Mouse (Mus musculus) MEL (cell line): ENCODE measurements around the gene Fosl2. TPM values are rescaled to one million over a fixed set of nuclear protein-coding genes. Genes with fewer than 3 reads are reported as not detected.

ENCODE experiments used
- DNase-seq: peaks from one replicate; pipeline ENCODE4 v3.0.0; 2011; ENCODE audit warnings: low read depth, low spot score
- H3K27ac ChIP-seq: 2 replicates; pipeline ENCODE4 v1.5.1; 2012; ENCODE audit warnings: low read depth, mild to moderate bottlenecking, control low read depth, low read length, moderate library complexity; ENCODE audit not compliant: control insufficient read depth
- H3K27me3 ChIP-seq, 2 experiments: fragments of 150-350 bp in 1 of 2; sonication (generic) in 1 of 2; 2 replicates each; pipeline ENCODE4 v1.6.1; 2012; ENCODE audit warnings: low read length in 2 of 2, mild to moderate bottlenecking in 2 of 2, improper control_type of control experiment in 1 of 2, moderate library complexity in 1 of 2; ENCODE audit not compliant: insufficient read depth in 2 of 2, control insufficient read depth in 1 of 2
- H3K36me3 ChIP-seq, 2 experiments: 2 replicates each; pipeline ENCODE4 v1.6.1; 2012 to 2014; ENCODE audit warnings: low read length in 2 of 2, improper control_type of control experiment in 1 of 2, inconsistent platforms in 1 of 2, mild to moderate bottlenecking in 1 of 2; ENCODE audit not compliant: insufficient read depth in 2 of 2, control insufficient read depth in 1 of 2
- H3K4me1 ChIP-seq, 2 experiments: fragments of 150-350 bp in 1 of 2; sonication (generic) in 1 of 2; 2 replicates each; pipeline ENCODE4 v1.6.1; 2012; ENCODE audit warnings: low read length in 2 of 2, improper control_type of control experiment in 1 of 2, mild to moderate bottlenecking in 1 of 2; ENCODE audit not compliant: insufficient read depth in 2 of 2, control insufficient read depth in 1 of 2
- H3K4me3 ChIP-seq, 2 experiments: fragments of 150-350 bp in 1 of 2; sonication (generic) in 1 of 2; 2 replicates each; pipeline ENCODE4 v1.5.1; 2012; ENCODE audit warnings: low read depth in 2 of 2, low read length in 2 of 2, mild to moderate bottlenecking in 2 of 2, moderate library complexity in 2 of 2, control low read depth in 1 of 2, improper control_type of control experiment in 1 of 2; ENCODE audit not compliant: control insufficient read depth in 1 of 2, insufficient read depth in 1 of 2
- H3K79me2 ChIP-seq: 2 replicates; pipeline ENCODE4 v1.6.1; 2012; ENCODE audit warnings: mild to moderate bottlenecking, low read length, moderate library complexity; ENCODE audit not compliant: control insufficient read depth, poor library complexity, insufficient read depth
- H3K9ac ChIP-seq: 2 replicates; pipeline ENCODE4 v1.6.1; 2012; ENCODE audit warnings: low read depth, mild to moderate bottlenecking, control low read depth, low read length, moderate library complexity; ENCODE audit not compliant: control insufficient read depth, poor library complexity, severe bottlenecking
- H3K9me3 ChIP-seq: fragments of 150-350 bp; sonication (generic); replicated peaks from 2 replicates; pipeline ENCODE4 v1.6.1; 2012; ENCODE audit warnings: mild to moderate bottlenecking, low read length, improper control_type of control experiment, moderate library complexity; ENCODE audit not compliant: insufficient read depth
- BHLHE40 ChIP-seq: IDR thresholded peaks from 2 replicates; pipeline ENCODE4 v1.6.1; 2012; ENCODE audit warnings: low read depth, mild to moderate bottlenecking, inconsistent platforms, low read length, improper control_type of control experiment, borderline replicate concordance
- GATA1 ChIP-seq: IDR thresholded peaks from 2 replicates; pipeline ENCODE4 v1.6.1; 2011; ENCODE audit warnings: low read depth, low read length, improper control_type of control experiment
- JUND ChIP-seq: IDR thresholded peaks from 2 replicates; pipeline ENCODE4 v1.6.1; 2011; ENCODE audit warnings: low read depth, mild to moderate bottlenecking, improper control_type of control experiment, low read length
- KAT2A ChIP-seq: conservative IDR thresholded peaks from 2 replicates; pipeline ENCODE4 v1.6.1; 2012; ENCODE audit warnings: low read depth, low read length, improper control_type of control experiment, inconsistent platforms
- MAFK ChIP-seq: IDR thresholded peaks from 2 replicates; pipeline ENCODE4 v1.6.1; 2011; ENCODE audit warnings: low read depth, mild to moderate bottlenecking, low read length, improper control_type of control experiment, borderline replicate concordance
- MAX ChIP-seq: IDR thresholded peaks from 2 replicates; pipeline ENCODE4 v1.6.1; 2011; ENCODE audit warnings: low read length, improper control_type of control experiment
- MEF2A ChIP-seq: IDR thresholded peaks from 2 replicates; pipeline ENCODE4 v1.6.1; 2014; ENCODE audit warnings: low read depth, mild to moderate bottlenecking, inconsistent platforms, low read length, improper control_type of control experiment; ENCODE audit not compliant: poor library complexity, insufficient replicate concordance, severe bottlenecking; ENCODE audit errors: extremely low read depth
- MXI1 ChIP-seq: IDR thresholded peaks from 2 replicates; pipeline ENCODE4 v1.6.1; 2011; ENCODE audit warnings: mild to moderate bottlenecking, low read depth, low read length, improper control_type of control experiment
- MYB ChIP-seq: IDR thresholded peaks from 2 replicates; pipeline ENCODE4 v1.6.1; 2011; ENCODE audit warnings: mild to moderate bottlenecking, low read depth, low read length, improper control_type of control experiment
- NRF1 ChIP-seq: IDR thresholded peaks from 2 replicates; pipeline ENCODE4 v1.6.1; 2014; ENCODE audit warnings: low read depth, mild to moderate bottlenecking, inconsistent platforms, low read length, improper control_type of control experiment, moderate library complexity; ENCODE audit not compliant: poor library complexity, insufficient read depth, severe bottlenecking
- RAD21 ChIP-seq: IDR thresholded peaks from 2 replicates; pipeline ENCODE4 v1.6.1; 2011; ENCODE audit warnings: mild to moderate bottlenecking, low read depth, low read length, improper control_type of control experiment
- RCOR1 ChIP-seq: IDR thresholded peaks from 2 replicates; pipeline ENCODE4 v1.6.1; 2012; ENCODE audit warnings: low read depth, mild to moderate bottlenecking, inconsistent platforms, low read length, improper control_type of control experiment
- SIN3A ChIP-seq: IDR thresholded peaks from 2 replicates; pipeline ENCODE4 v1.6.1; 2012; ENCODE audit warnings: low read length, improper control_type of control experiment, inconsistent platforms
- TAL1 ChIP-seq: IDR thresholded peaks from 2 replicates; pipeline ENCODE4 v1.6.1; 2012; ENCODE audit warnings: mild to moderate bottlenecking, inconsistent platforms, low read length, moderate library complexity, mixed read lengths
- TBP ChIP-seq: IDR thresholded peaks from 2 replicates; pipeline ENCODE4 v1.8.0; 2011; ENCODE audit warnings: low read depth, low read length, improper control_type of control experiment
- TCF12 ChIP-seq: IDR thresholded peaks from 2 replicates; pipeline ENCODE4 v1.6.1; 2014; ENCODE audit warnings: low read depth, mild to moderate bottlenecking, inconsistent platforms, low read length, improper control_type of control experiment, moderate library complexity
- USF1 ChIP-seq: IDR thresholded peaks from 2 replicates; pipeline ENCODE4 v1.6.1; 2014; ENCODE audit warnings: low read depth, mild to moderate bottlenecking, inconsistent platforms, low read length, improper control_type of control experiment, moderate library complexity
- ZKSCAN1 ChIP-seq: IDR thresholded peaks from 2 replicates; pipeline ENCODE4 v1.6.1; 2012; ENCODE audit warnings: low read depth, mild to moderate bottlenecking, inconsistent platforms, low read length, improper control_type of control experiment, moderate library complexity
- ZMIZ1 ChIP-seq: IDR thresholded peaks from 2 replicates; pipeline ENCODE4 v1.6.1; 2012; ENCODE audit warnings: low read depth, mild to moderate bottlenecking, inconsistent platforms, low read length, improper control_type of control experiment, moderate library complexity
- ZNF384 ChIP-seq: IDR thresholded peaks from 2 replicates; pipeline ENCODE4 v1.6.1; 2012; ENCODE audit warnings: low read depth, mild to moderate bottlenecking, inconsistent platforms, low read length, improper control_type of control experiment
- polyA plus RNA-seq, 2 experiments: library from polyadenylated mRNA; stranded (reverse) in 1 of 2; unstranded in 1 of 2; fragments of >175 nt in 1 of 2; fragments of >200 nt in 1 of 2; gene quantifications; 2 replicates each; pipeline versions ENCODE4 v1.2.1 to v1.2.4; 2012; ENCODE audit warnings: low replicate concordance in 2 of 2, low read depth in 1 of 2; ENCODE audit not compliant: insufficient read length in 2 of 2, insufficient read depth in 1 of 2, missing spikeins in 1 of 2
- total RNA-seq: library from RNA; depleted of rRNA; stranded (reverse); fragments of 300-350 nt; gene quantifications from 2 replicates; pipeline ENCODE4 v1.2.3, GENCODE M21; 2012

Gene Fosl2
- total and polyA plus RNA-seq, 3 experiments = 3.3 to 22.1 (median 12.0) TPM

- H3K36me3 ChIP-seq = no peaks in the 10 kb centered on the region
- H3K79me2 ChIP-seq = no peaks in the 10 kb centered on the region
- H3K4me1 ChIP-seq = no peaks in the 10 kb centered on the region
- H3K27ac ChIP-seq = no peak overlapping the region
- H3K9ac ChIP-seq = no peak overlapping the region
- no peaks in the 10 kb centered on the region for H3K9me3 ChIP-seq
- no peak overlapping the region for H3K4me3 ChIP-seq
- TF ChIP-seq MAX (no peak), GATA1 (no peak), MAFK (no peak), MEF2A (no peak), NRF1 (no peak), ZNF384 (no peak), TCF12 (no peak), RAD21 (no peak), BHLHE40 (no peak), USF1 (no peak), TBP (no peak), TAL1 (no peak), ZMIZ1 (no peak), KAT2A (no peak), MYB (no peak), SIN3A (no peak)
- H3K27me3 ChIP-seq = no peaks in the 10 kb centered on the region
- DNase-seq = no peak
Measured at GRCm38 (mm10) chr5:32154931-32155688, 19.5 kb downstream of the Fosl2 start.

GRCm38 (mm10) chr5:32155927-32156326, 20.3 kb downstream of the Fosl2 start:
- TF ChIP-seq JUND (no peak), MXI1 (no peak), ZKSCAN1 (peak; percentile 85), RCOR1 (no peak)
- H3K79me2 ChIP-seq = no peaks in the 10 kb centered on the region
- no peaks in the 10 kb centered on the region for H3K27me3 ChIP-seq
- no peak overlapping the region for H3K4me3 ChIP-seq
- H3K9ac ChIP-seq = no peak overlapping the region
- no peak overlapping the region for H3K27ac ChIP-seq
- H3K9me3 ChIP-seq = no peaks in the 10 kb centered on the region
- no peaks in the 10 kb centered on the region for H3K4me1 ChIP-seq
- no peaks in the 10 kb centered on the region for H3K36me3 ChIP-seq
- no peak for DNase-seq
